Mouse (Mus musculus) frontal cortex, postnatal 10 days (tissue): ENCODE data around the gene Gm13698.
"Not testable (repeated sequence)": the region's sequence is repeated elsewhere in the genome, so short reads cannot be mapped to it uniquely, and the experiment has no call there.

Source experiments
- DNase-seq, 2 experiments: peaks; one replicate each; pipeline ENCODE4 v3.0.0; 2022; ENCODE audit warnings: low spot score in 2 of 2, mixed read lengths in 1 of 2

The Gm13698 gene

DNA sequence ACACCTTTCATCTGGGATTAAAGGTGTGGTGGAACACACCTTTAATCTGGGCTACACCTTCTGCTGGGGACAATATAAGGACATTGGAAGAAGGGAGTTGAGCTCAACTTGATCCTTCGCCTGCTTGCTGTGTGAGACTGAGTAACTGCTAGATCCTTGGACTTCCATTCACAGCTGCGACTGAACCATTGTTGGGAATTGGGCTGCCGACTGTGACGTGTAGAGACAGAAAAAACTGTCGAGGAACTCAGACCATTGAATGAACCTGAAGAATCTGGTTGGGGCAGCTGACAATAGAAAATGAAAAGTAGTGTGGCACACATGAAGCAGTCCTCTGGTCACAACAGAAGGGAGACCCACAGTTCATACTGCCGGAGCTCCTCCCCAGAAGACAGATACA, at the start of gene Gm13698:
TSS of gene Gm13698 (plus strand) at position 301 of the 400 bp plus-strand sequence.
- not testable (repeated sequence) for DNase-seq

DNA sequence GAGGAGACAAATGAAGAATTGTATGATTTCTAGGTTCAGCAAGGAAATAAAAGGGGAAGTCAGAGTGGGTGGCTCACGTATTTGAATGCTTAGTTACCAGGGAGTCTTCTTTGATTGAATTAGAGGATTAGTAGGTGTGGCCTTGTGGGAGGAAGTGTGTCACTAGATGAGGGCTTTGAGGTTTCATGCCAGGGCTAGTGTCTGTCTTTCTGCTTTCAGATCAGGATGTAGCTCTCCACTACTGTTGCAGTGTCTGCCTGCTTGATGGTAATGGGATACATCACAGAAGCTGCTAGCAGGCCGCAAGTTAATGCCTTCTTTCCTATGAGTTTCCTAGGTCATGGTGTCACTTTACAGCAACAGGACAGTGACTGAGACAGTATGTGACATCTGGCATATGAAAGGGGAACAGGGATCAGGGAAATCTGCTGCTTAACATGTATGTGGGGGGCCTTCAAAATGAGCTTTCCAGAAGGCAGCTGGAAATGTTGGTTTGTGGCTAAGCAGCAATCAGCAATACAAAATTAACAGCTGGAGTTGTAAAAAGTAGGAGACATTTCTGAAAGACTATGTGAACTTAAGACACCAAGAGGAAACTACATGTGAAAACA, 25.9 kb upstream of the Gm13698 start:
- no peak for DNase-seq

DNA sequence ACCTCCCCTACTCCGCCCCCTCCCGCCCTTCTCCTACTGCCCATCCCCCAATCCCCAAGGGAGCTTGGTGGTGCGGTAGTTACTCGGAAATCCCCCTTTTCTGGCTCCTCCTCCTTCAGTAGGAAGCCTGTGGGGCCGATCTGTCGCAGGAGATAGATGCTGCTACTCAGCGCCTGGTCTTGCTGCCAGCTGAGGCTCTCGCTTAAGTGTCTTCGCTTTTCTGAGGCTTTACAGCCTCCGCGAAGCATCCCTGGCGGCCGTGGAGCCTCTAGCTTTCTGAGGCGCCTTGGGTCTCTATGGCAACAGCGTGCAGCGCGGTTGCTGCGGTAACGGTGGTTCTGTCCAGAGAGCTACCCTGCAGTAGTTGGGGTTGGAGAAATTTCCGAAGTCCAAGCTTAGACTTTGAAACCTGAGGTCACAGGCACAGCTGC, 14.5 kb upstream of the Gm13698 start, which contains the start of gene Zswim2:
TSS of gene Zswim2 (minus strand) at position 298 of the 431 bp plus-strand sequence.
- DNase-seq = peak; percentile 78 to 83

DNA sequence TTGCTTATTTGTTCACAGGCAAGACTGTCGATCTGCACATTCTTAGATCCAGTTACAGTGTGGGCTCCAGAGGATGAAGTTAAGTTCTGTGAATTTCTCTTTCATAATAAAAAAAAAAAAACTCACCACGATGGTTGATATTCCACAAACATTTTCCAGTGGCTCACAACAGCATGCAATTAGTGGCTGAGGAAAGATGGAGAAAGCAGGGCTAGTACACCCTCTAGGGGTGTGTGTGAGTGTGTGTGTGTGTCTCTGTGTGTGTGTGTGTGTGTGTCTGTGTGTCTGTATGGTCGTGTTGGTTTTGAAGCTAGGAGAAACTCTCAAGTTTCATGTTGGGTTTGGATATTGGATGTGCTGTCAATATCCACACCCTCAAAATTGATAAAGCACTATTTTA, 14.1 kb upstream of the Gm13698 start:
- no peak for DNase-seq

DNA sequence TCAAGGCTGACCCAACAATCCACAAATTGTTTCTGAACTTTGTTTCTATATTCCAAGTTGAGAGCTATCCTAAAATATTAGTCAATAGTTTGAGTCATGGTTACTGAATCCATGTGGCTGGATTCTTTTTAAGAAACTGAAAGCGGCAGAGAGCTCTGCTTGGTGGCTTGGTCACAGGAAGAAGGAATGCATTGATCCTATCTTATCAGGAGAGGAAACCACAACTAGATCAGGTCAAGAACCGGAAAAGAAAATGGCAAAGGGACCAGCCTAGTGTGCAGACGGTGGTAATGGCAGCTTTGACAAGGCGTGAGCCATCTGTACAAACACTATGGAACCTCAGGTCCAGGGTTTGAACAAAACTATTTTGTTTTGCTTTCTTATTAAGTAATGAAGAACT, 13.7 kb upstream of the Gm13698 start:
- DNase-seq = no peak

DNA sequence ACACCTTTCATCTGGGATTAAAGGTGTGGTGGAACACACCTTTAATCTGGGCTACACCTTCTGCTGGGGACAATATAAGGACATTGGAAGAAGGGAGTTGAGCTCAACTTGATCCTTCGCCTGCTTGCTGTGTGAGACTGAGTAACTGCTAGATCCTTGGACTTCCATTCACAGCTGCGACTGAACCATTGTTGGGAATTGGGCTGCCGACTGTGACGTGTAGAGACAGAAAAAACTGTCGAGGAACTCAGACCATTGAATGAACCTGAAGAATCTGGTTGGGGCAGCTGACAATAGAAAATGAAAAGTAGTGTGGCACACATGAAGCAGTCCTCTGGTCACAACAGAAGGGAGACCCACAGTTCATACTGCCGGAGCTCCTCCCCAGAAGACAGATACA, 5.7 kb downstream of the Gm13698 start, which contains the start of gene Gm13693:
TSS of gene Gm13693 (plus strand) at position 301 of the 400 bp plus-strand sequence.
- not testable (repeated sequence) for DNase-seq

DNA sequence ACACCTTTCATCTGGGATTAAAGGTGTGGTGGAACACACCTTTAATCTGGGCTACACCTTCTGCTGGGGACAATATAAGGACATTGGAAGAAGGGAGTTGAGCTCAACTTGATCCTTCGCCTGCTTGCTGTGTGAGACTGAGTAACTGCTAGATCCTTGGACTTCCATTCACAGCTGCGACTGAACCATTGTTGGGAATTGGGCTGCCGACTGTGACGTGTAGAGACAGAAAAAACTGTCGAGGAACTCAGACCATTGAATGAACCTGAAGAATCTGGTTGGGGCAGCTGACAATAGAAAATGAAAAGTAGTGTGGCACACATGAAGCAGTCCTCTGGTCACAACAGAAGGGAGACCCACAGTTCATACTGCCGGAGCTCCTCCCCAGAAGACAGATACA, 11.5 kb downstream of the Gm13698 start, which contains the start of gene Gm13695:
TSS of gene Gm13695 (plus strand) at position 301 of the 400 bp plus-strand sequence.
- not testable (repeated sequence) for DNase-seq

DNA sequence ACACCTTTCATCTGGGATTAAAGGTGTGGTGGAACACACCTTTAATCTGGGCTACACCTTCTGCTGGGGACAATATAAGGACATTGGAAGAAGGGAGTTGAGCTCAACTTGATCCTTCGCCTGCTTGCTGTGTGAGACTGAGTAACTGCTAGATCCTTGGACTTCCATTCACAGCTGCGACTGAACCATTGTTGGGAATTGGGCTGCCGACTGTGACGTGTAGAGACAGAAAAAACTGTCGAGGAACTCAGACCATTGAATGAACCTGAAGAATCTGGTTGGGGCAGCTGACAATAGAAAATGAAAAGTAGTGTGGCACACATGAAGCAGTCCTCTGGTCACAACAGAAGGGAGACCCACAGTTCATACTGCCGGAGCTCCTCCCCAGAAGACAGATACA, 17.3 kb downstream of the Gm13698 start, which contains the start of gene Gm13696:
TSS of gene Gm13696 (plus strand) at position 301 of the 400 bp plus-strand sequence.
- DNase-seq = not testable (repeated sequence)

DNA sequence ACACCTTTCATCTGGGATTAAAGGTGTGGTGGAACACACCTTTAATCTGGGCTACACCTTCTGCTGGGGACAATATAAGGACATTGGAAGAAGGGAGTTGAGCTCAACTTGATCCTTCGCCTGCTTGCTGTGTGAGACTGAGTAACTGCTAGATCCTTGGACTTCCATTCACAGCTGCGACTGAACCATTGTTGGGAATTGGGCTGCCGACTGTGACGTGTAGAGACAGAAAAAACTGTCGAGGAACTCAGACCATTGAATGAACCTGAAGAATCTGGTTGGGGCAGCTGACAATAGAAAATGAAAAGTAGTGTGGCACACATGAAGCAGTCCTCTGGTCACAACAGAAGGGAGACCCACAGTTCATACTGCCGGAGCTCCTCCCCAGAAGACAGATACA, 23.1 kb downstream of the Gm13698 start, which contains the start of gene Gm13694:
TSS of gene Gm13694 (plus strand) at position 301 of the 400 bp plus-strand sequence.
- DNase-seq = not testable (repeated sequence)

DNA sequence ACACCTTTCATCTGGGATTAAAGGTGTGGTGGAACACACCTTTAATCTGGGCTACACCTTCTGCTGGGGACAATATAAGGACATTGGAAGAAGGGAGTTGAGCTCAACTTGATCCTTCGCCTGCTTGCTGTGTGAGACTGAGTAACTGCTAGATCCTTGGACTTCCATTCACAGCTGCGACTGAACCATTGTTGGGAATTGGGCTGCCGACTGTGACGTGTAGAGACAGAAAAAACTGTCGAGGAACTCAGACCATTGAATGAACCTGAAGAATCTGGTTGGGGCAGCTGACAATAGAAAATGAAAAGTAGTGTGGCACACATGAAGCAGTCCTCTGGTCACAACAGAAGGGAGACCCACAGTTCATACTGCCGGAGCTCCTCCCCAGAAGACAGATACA, 28.9 kb downstream of the Gm13698 start, which contains the start of gene Gm13697:
TSS of gene Gm13697 (plus strand) at position 301 of the 400 bp plus-strand sequence.
- DNase-seq = not testable (repeated sequence)

DNA sequence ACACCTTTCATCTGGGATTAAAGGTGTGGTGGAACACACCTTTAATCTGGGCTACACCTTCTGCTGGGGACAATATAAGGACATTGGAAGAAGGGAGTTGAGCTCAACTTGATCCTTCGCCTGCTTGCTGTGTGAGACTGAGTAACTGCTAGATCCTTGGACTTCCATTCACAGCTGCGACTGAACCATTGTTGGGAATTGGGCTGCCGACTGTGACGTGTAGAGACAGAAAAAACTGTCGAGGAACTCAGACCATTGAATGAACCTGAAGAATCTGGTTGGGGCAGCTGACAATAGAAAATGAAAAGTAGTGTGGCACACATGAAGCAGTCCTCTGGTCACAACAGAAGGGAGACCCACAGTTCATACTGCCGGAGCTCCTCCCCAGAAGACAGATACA, 34.8 kb downstream of the Gm13698 start, which contains the start of gene Gm13691:
TSS of gene Gm13691 (plus strand) at position 301 of the 400 bp plus-strand sequence.
- DNase-seq = not testable (repeated sequence)

DNA sequence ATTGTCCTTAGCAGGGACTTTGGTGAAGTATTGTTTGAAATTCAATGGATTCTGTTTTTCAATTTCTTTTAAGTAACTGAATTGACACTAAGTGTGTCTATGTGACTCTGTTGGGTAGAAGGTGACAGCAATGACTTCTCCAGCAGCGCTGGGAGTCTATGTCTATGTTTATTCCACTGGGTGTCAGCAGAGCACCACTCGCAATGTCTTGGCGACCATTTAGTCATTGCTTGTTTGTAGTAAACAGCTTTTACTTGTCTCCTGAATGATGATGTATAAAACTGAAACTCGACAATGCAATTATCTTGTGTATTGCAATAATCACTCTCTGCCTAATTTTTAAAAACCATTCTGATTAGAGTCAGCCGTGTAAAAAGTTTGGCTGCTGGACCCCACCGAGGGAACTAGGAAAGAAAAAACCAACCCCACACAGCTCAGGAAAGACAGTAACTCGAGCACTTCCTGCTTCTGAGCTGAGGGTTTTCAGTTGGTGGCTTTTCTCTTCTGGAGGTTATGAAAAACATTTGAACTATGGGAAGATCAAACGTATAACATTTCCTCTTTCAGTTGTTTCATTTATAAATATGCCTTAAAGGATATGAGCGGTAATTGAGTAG, 38.3 kb downstream of the Gm13698 start:
- DNase-seq = not testable (repeated sequence)

DNA sequence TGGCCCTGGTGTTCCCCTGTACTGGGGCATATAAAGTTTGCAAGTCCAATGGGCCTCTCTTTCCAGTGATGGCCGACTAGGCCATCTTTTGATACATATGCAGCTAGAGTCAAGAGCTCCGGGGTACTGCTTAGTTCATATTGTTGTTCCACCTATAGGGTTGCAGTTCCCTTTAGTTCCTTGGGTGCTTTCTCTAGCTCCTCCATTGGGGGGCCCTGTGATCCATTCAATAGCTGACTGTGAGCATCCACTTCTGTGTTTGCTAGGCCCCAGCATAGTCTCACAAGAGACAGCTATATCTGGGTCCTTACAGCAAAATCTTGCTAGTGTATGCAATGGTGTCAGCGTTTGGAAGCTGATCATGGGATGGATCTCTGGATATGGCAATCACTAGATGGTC, 39.0 kb downstream of the Gm13698 start:
- DNase-seq = not testable (repeated sequence)
